Mouse (Mus musculus): ENCODE results near the gene Plb1.

- no peak for TF ChIP-seq CTCF (IDR thresholded peaks at IDR 0.05; ENCODE audit: low read depth, low read length)
- no peak for TF ChIP-seq POLR2A (IDR thresholded peaks at IDR 0.05; ENCODE audit: extremely low read depth, insufficient read depth, low read length)
These were observed 50.9 kb downstream of the Plb1 start for GRCm38 (mm10) chr5:32283457-32283856.

All from liver, adult 2 months (tissue).